Mouse (Mus musculus) layer of hippocampus, adult 2 months (tissue): ENCODE measurements around the gene Tom1l2. TPM values are rescaled to one million over a fixed set of nuclear protein-coding genes. Genes with fewer than 3 reads are reported as not detected.

Source experiments
- DNase-seq, 2 experiments: peaks; one replicate each; pipeline ENCODE4 v3.0.0; 2022; ENCODE audit warnings: low spot score in 2 of 2
- H3K27ac ChIP-seq: fragments of 200-600 bp; 2 replicates; pipeline ENCODE4 v1.8.1; 2022
- H3K4me3 ChIP-seq: fragments of 200-600 bp; 2 replicates; pipeline ENCODE4 v1.8.1; 2022; ENCODE audit warnings: mild to moderate bottlenecking
- CTCF ChIP-seq: fragments of 200-600 bp; conservative IDR thresholded peaks from 2 replicates; pipeline ENCODE4 v1.8.1; 2022; ENCODE audit warnings: antibody characterized with exemption, mild to moderate bottlenecking, moderate library complexity
- total RNA-seq, 2 experiments: library from RNA; stranded (reverse); gene quantifications; 2 replicates each; pipeline ENCODE4 v1.2.3; 2021

The Tom1l2 gene
- total RNA-seq, 2 experiments from 2014 or later = 180 to 189 TPM

DNA sequence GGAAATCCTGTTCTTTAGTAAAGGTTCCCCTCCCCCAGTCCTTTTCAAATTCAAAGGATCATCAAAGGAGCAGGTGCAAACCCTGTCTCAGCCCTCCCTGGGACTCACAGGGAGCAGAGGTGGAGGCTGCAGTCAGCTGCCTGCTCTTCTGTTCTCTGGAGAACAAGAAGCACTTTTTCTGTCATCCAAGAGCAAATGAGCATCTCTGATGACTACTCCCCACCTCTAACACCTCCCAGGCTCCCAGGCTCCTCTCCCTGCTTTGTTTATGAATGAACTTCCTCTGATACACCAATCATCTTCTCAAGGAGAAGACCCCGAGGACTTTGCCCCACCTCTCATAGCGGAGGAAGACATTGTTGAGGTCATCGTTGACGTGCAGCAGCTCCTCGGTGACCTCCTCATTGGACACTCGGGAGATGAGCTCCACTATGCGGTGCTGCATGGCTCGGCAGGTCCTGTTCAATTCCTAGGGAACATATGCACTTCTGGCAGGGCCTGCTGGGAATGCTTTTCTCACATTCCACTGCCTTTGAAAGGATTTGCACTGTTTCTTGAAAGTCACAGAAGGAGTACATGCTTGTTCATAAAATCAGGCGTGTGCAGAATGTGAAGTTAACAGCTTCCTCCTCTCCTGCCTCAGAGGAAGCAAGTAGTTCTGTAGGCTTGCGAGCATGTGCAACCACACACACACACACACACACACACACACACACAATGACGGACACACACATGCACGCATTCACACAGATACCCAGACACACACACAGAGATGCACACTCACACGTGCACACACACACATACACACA is 103.9 kb downstream of the Tom1l2 start:
- H3K4me3 ChIP-seq = no peak overlapping the region

DNA sequence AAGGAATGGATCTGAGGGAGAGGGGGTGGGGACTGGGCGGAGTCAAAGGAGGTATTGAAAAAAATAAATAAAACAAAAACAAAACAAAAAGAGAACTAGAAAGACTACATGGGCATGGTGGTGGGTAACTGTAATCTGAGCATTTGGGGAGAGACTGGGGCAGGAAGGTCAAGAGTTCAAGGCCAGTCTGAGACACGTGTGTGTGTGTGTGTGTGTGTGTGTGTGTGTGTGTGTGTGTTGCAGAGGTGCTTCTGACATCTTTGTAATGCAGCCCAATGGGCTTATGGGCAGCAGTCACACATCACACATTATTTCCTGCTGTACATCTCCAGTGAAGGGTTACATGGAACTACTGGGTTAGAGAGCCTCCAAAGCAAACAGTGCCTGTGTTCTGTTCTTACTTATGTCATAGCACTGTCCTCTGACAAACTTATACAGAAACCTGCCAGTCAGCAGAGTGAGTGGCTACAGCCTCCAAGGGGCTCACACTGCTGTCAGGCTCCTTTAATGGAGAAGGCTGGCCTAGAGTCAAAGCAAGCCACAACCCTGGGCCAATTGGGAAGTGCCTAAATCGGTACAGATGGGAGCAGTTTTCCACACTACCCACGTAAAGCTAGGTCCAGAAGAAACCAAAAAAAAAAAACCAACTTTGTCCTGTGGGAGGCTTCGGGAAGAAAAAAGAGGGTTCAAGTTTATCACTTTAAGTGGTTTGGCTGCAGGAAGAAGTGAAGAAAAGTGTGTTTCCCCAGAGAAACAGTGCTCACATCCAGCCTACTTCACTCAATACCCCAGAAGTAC is 104.8 kb downstream of the Tom1l2 start:
- Histone ChIP-seq H3K4me3 (no peak overlapping the region), H3K27ac (peak overlapping the region; percentile 83)
- no peak for TF ChIP-seq CTCF
- DNase-seq = no peak

More for the DNA sequence above, 103.9 kb downstream of the Tom1l2 start:
- no peak for DNase-seq
- no peak for TF ChIP-seq CTCF
- H3K27ac ChIP-seq = peak overlapping the region; percentile 83

DNA sequence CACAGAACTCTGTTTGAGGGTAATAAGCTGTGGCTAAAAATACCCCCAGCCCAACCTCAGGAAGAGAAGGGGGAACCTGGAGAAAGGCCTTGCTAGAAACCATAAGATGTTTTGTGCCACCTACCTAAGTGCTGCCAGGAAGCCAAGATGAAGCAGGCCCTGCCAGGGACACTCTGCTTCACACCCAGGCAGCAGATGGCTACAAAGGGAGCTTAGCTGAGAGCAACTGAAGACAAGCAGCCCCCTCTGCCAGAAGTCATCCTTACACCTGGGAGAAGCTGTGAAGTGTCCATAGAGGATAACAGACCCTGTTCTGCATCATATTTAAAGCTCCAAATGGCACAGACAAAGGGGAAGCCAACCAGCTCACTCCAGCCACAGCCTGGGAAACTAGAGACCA is 106.6 kb downstream of the Tom1l2 start:
- peak overlapping the region; percentile 9 for H3K27ac ChIP-seq
- no peak overlapping the region for H3K4me3 ChIP-seq
- DNase-seq = no peak
- no peak for TF ChIP-seq CTCF

DNA sequence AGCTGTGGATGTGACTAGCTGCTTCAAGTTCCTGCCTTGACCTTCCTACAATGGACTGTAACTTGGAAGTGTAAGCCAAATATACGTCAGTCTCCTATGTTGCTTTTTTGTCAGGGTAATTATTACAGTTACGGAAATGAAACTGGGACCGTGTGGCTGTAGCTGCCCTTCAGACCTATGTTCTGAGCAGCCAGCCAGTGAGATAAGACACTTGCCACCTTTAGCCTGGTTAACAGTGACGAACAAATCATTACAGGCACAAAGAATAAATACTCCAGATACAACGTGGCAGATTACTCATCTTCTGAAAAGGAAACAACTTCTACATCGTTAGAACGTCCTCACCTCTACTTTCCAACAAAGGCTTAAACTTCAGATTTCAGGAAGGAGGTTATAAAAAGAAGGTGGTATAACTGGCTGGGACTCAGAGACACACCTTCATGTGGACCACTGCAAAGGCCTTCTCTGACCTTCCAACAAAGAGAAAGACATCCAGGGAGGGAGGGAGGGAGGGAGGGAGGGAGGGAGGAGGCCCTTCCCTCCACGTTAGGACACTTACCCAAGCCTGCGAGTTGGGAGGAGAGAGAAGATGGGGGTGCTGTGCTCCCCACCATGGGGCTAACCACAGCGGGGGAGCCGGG is 108.1 kb downstream of the Tom1l2 start:
- Histone ChIP-seq H3K4me3 (no peak overlapping the region), H3K27ac (peak overlapping the region; percentile 9)
- DNase-seq = no peak
- TF ChIP-seq CTCF = no peak

DNA sequence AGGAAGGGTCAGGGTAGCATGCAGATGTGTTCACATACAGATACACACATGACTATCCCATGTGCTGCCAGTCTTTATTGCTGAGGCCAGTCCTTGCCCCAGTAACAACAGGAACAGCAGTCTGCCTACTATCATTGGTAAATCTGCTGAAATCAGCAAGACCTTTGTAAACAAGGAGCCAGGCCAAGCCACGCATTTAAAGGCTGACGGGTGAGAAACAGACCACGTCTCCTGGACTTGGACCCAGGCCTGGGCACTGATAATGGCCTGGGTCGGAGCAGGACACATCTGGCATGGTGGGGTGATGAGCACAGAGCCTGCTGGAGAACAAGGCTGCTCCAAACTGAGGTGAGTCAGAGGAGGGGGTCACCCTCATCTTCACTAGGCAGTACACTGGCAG is 112.2 kb downstream of the Tom1l2 start:
- TF ChIP-seq CTCF = no peak
- no peak overlapping the region for H3K27ac ChIP-seq
- DNase-seq = no peak
- no peak overlapping the region for H3K4me3 ChIP-seq

DNA sequence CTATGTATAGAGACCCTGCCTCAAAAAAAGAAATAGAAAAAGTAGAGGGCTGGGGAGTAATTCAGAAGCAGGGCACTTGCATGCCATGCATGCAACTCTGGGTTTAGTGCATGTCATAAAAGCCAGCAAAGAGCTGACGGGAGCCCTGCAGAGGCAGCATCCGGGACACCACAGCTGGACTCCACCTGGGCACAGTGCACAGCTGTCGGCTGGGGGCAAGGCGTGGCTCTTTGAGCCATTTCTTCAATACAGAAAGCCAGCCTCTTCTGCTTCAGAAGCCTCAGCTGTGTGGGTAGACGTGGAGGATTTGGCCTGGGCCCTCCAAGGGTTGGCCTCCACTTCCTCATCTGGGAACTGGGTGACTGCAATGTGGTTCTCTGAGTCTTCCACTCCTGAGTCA is 117.4 kb downstream of the Tom1l2 start:
- no peak for TF ChIP-seq CTCF
- Histone ChIP-seq H3K27ac (no peak overlapping the region), H3K4me3 (no peak overlapping the region)
- no peak for DNase-seq

DNA sequence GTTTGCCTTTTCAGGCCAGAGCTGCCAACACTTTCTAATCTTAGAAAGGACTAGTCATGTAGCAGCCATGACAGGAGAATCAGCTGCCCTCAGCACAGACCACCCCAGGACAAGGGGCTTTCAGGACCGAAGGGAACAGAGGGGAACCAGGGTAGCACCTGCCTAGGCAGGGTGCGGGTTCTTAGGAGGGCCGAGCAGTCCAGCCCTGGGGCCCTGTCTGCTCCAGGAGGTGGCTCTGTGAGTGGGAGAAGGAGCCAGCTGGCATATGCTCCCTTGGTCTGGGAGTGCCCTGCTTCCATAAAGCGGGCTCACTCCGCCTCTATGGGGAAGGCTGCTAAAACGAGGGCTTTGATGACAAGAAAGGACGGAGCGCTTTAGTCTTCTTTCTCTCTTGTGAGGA is 119.5 kb downstream of the Tom1l2 start:
- no peak for DNase-seq
- H3K27ac ChIP-seq = peak overlapping the region; percentile 43; the same call in 1 of the 2 replicates
- no peak for TF ChIP-seq CTCF
- no peak overlapping the region for H3K4me3 ChIP-seq

DNA sequence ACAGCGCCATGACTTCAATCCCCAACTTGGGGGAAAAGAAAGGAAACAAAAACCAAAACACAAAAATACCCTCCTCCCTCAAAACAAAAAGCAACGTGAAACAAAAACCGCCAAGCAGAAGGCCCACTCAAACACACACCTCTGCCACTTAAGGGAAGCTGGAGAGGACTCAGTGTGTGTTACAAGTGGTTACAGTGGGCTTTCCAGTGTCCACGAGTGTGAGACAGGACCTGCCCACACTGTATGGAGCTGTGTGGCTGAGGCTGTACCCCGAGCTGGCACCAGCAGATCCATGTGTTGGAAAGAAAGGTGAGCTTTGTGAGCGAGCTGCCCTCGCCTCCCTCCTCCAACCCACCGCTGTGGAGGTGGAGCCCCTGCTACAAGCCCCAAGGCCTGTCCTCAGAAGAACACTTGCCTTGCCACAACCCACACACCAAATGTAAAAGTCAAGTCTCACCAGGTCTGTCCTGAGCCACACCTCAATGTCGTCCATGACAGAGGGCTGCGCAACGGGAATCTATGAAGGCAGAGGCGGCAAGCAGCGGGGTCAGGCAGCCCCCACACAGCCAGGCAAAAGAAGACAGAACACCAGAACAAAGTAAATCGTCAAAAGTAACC is 120.2 kb downstream of the Tom1l2 start:
- no peak overlapping the region for H3K4me3 ChIP-seq
- H3K27ac ChIP-seq = peak overlapping the region; percentile 43; the same call in 1 of the 2 replicates
- DNase-seq = no peak
- TF ChIP-seq CTCF = no peak

DNA sequence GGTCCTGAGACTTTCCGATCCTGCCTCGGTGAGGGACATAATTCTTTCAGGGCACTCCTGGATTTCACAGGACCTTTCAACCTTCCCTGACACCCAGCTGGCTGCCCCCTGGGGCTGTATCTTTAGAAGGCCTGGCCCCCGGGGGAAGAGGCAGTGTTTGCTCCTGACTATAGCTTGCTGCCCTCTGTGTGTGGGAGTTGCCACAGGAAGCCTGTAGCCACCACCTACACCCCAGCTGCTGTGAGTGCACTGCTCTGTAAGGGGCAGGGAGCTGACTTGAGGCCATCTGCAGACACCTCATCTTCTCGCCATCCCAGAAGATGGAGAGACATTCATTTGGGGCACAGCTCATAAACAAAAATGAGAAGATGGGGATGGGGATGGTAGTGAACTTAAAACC is 120.8 kb downstream of the Tom1l2 start:
- TF ChIP-seq CTCF = no peak
- no peak overlapping the region for H3K4me3 ChIP-seq
- H3K27ac ChIP-seq = no peak overlapping the region; the same call in 1 of the 2 replicates
- DNase-seq = no peak

DNA sequence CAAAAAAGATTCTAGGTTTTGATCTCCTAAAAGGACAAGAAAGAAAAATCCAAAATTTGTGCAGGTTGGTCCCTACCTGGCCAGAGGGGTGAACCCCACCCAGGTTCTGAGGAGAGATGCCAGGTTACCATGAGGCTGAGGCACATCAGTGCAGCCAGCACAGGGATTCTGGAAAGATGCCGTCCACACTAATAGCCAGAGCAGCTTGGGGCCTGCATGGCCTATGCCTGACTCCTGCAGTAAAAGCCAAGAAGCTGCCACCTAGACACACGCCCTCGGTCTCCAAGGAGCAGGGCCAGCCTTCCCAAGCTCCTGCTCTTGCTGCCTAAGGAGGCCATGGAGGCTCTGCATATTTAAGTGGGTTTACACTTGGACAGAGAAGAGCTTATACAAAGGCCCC is 121.4 kb downstream of the Tom1l2 start:
- Histone ChIP-seq H3K4me3 (no peak overlapping the region), H3K27ac (no peak overlapping the region)
- TF ChIP-seq CTCF = no peak
- DNase-seq = no peak

DNA sequence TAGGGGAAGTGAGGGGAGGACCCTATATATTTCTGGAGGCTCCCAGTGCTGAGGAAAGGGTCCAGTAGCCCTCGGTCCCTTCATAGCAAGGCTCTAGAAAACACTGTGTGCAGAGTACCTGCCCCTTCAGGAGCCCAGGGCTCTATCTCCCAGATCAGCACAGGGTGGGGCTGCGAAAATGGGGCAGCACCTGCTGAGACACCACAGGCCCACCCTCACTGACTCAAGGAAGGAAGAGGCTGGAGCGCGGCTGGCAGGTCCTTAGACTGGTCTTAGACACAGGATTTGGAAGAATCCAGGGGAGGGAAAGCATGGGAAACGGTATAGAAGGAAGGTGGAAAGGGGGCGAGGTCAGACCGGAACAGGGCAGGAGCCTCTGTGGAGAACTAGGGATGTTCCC is 122.2 kb downstream of the Tom1l2 start:
- no peak for DNase-seq
- no peak for TF ChIP-seq CTCF
- no peak overlapping the region for H3K4me3 ChIP-seq
- no peak overlapping the region for H3K27ac ChIP-seq

DNA sequence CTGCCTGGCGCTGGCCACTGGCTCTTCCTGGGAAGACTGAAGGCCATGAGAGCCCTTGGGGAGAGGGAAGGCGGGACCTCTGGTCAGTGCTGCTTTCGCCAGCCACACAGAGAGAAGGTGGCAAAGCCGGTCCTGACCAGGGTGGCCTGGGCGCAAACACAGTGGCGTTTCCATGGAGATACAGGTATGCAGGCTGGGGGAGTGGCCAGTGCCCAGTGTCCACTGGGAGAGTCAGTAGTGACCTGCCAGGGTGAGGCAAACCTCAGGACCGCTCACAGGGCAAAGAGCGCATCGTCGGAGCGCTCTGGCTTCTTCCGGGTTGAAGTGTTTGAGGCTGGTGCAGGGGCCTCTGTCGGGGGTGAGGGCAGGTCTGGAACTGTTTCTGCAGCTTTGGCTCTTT is 122.9 kb downstream of the Tom1l2 start:
- DNase-seq = no peak
- Histone ChIP-seq H3K4me3 (no peak overlapping the region), H3K27ac (no peak overlapping the region)
- no peak for TF ChIP-seq CTCF

DNA sequence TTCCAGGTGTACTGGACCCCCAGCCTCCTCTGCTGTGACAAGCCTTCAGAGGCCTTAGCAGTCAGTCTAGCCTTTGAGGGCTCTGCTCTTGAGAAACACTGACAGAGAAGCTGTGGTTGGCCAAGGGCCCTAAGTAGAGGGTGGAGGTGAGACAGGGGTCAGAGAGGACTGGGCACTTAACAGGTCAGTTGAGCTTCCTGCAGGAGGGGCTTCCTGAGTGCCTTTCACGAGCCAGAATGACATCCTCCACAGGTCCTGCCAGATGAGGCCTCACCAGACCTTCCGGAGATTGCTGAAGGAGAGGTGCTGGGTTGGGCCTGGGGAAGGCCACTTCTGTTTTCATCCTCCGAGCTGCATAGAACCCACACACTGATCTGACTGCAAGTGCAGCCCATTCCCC is 124.2 kb downstream of the Tom1l2 start:
- no peak for TF ChIP-seq CTCF
- no peak for DNase-seq
- H3K27ac ChIP-seq = no peak overlapping the region
- H3K4me3 ChIP-seq = no peak overlapping the region
